Mouse (Mus musculus) skeletal muscle tissue, postnatal 0 days (tissue): ENCODE data around the gene AU022252. TPM values are rescaled to one million over a fixed set of nuclear protein-coding genes. Genes with fewer than 3 reads are reported as not detected.

Experiments used
- polyA plus RNA-seq: library from polyadenylated mRNA; unstranded; fragments of >200 nt; fragmentation: Nextera tagmentation; extraction: Ambion mirVana; gene quantifications from 2 replicates; pipeline ENCODE4 v1.2.1, GENCODE M21; 2015

AU022252 gene
- polyA plus RNA-seq: 14.3 and 17.2 TPM in 2 replicates

GRCm38 (mm10) chr4:119232410-119233255, at the start of gene AU022252, which contains the start of gene P3h1:
Gene AU022252 (minus strand): TSS chr4:119232712.
Gene P3h1 (plus strand): TSS chr4:119232915.

GRCm38 (mm10) chr4:119255351-119255750, 22.8 kb upstream of the AU022252 start, which contains the start of gene Cldn19:
Gene Cldn19 (plus strand): TSS chr4:119255414.

DNA sequence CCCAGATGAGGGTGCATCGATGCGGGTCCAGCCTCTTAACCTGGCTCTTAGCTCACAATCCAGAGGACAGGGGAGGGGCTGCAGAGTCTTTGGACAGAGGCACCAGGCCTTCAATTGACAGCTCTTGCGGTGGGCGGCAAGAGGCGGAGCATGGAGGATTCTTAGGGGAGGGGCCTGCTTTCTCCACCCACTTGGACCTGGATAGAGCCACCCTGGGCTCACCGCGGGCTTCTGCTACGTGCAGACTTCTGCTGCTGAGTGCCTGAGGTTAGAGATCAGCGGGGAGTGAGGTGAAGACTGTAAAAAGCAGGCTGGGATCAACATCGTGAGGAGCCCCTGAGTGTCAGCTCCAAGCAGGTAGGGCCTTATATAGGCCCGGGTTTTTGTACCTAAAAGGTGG, 14.3 kb downstream of the AU022252 start, which contains the start of gene Tmem269:
Tmem269 (minus strand) TSS at position 49 of the 400 bp plus-strand sequence.

DNA sequence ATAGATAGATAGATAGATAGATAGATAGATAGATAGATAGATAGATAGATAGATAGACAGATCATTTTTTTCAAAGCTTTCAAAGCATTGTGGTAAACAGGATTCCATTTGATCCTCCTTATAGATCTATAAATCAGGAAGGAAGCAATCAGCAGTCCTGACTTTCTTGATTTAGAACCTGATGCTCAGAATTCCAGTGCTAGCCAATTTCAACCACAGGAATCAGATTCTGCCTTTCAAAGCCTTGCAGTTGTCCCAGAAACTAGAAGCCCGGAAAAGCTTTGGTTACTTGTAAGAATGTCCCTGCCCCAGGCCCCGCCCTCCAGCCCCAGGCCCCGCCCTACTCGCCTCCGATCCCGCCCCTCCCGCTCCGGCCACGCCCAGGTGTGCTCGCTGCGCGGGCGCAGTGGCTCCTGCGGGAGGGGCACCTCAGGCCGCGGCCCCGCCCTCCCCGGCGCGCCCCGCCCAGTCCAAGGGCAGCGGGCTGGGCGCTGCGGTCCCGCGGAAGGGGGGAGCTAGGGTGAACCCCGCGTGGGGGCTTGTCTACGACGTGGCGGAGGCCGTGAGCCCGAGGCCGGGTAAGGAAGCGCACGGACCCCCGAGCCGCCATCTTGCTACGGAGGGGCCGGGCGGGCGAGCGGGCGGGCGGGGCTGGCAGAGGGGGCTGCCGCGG, 37.5 kb downstream of the AU022252 start, which contains the start of gene Svbp:
Svbp (plus strand) TSS at position 398 of the 673 bp plus-strand sequence.

DNA sequence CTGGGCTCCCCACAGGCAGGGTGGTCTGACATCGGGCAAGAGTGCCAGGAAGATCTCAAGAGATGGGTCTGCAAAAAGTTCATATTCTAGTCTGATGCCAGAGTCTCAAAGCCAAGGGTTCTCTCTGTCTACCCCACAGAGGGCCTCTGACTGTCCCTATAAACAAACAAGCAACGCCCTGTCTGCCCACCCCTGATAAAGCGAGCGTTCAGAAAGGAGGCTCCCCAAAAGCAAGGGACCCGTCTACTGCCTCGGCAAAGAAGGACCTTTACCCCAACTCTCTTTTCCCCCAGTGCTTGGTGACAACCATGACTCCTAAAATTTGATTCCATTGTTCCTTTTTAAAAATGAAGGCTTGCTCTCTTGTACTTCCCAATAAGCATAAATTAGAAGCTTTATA, 42.6 kb downstream of the AU022252 start, which contains the start of gene Ermap:
Ermap (minus strand) TSS at position 148 of the 400 bp plus-strand sequence.

DNA sequence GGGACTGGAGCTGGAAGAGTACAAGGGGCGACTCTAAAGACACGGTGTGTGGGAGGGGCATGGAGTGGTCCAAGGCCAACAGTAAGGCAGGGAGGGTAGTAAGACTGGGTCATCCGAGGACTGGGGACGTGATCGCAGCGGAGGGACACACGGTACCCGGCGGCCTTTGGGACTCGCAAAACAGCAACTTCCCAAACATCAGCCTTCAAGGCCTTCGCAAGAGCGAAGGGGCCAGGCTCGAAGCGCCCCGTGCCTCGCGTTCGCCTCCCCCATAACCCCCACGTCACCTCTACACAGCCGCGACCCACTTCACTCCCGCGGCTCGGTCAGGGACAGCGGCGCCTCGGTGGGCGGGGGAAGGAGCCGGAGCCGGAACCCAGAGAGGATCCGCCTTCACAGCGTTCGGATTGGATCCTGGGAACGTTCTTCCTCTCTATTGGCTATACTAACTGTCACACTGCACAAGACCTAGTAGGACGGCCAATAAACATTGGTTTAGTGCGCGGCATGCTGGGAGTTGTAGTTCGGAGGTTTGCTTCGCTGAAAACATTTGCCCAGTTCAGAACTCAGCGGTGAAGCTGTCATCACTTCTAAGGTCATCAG, 58.6 kb downstream of the AU022252 start, which contains the start of gene Zfp691:
Zfp691 (minus strand) TSS at position 345 of the 603 bp plus-strand sequence.

Other genes with a start within 250 kb of the AU022252 start
- gene Slc2a1, start 124.0 kb downstream of the AU022252 start, polyA plus RNA-seq: 5.2 and 7.6 TPM in 2 replicates
- 7.5 and 8.4 TPM in 2 replicates for gene Zfp691, start 58.5 kb downstream of the AU022252 start, polyA plus RNA-seq
- gene Ermap, start 42.7 kb downstream of the AU022252 start, polyA plus RNA-seq: 0.78 and 0.97 TPM in 2 replicates
- 158 and 171 TPM in 2 replicates for gene Svbp, start 37.4 kb downstream of the AU022252 start, polyA plus RNA-seq
- 0.16 and 0.29 TPM in 2 replicates for gene Tmem269, start 14.5 kb downstream of the AU022252 start, polyA plus RNA-seq
- gene P3h1, start 203 bp upstream of the AU022252 start, polyA plus RNA-seq: 31.1 and 34.0 TPM in 2 replicates
- gene Cldn19, start 22.7 kb upstream of the AU022252 start, polyA plus RNA-seq: 1.9 and 2.1 TPM in 2 replicates
- 418 and 526 TPM in 2 replicates for gene Ybx1, start 61.9 kb upstream of the AU022252 start, polyA plus RNA-seq
- gene Ppih, start 87.8 kb upstream of the AU022252 start, polyA plus RNA-seq: 26.0 and 31.1 TPM in 2 replicates
- 0.85 and 1.1 TPM in 2 replicates for gene Ccdc30, start 182.8 kb upstream of the AU022252 start, polyA plus RNA-seq
- 15.8 and 16.3 TPM in 2 replicates for gene Ppcs, start 189.7 kb upstream of the AU022252 start, polyA plus RNA-seq
- gene Zmynd12, start 190.1 kb upstream of the AU022252 start, polyA plus RNA-seq: 0.22 and 0.43 TPM in 2 replicates